Mouse (Mus musculus) spleen, adult 2 months (tissue): ENCODE results near the gene Tnf.

Experiments used
- CTCF ChIP-seq: fragments of 200-500 bp; IDR thresholded peaks from 2 replicates; pipeline ENCODE4 v1.5.1; 2011; ENCODE audit warnings: mild to moderate bottlenecking, inconsistent platforms; ENCODE audit not compliant: insufficient read depth, insufficient read length, insufficient replicate concordance; ENCODE audit errors: extremely low read depth
- POLR2A ChIP-seq: fragments of 200-500 bp; IDR thresholded peaks from 2 replicates; pipeline ENCODE4 v1.6.1; 2011; ENCODE audit warnings: low read depth, low read length, inconsistent platforms

GRCm38 (mm10) chr17:35210593-35210992 lies 8.8 kb upstream of the Tnf start:
- TF ChIP-seq CTCF = no peak
- no peak for TF ChIP-seq POLR2A
